ENCODE assay signal across 18 mouse cellular contexts in genomic region chr10:19953032-19953761, GRCm38 (mm10). TPM values are rescaled to one million over a fixed set of nuclear protein-coding genes. Genes with fewer than 3 reads are reported as not detected.
A peak's percentile ranks its signal among the peaks of the same experiment; 100 is the strongest.
DNase-seq lines count a peak whose midpoint lies in the region; ATAC-seq and TF ChIP-seq lines count a peak whose summit lies in the region.
"Had no signal": no experiment of that assay in that cellular context is flagged by ENCODE, and none has a peak within 500 bp of the region (broad histone marks: within the 10 kb centered on the region; RNA-seq: fewer than 3 reads in every experiment).

No protein-coding gene starts in this region.

- no peaks in the 10 kb centered on the region for H3K36me3 ChIP-seq in liver, adult 2 months (ENCODE audit: control insufficient read depth, insufficient read depth, low read length)
- no peaks in the 10 kb centered on the region for H3K36me3 ChIP-seq in liver, embryonic 12.5 days
- no peaks in the 10 kb centered on the region for H3K36me3 ChIP-seq in limb, embryonic 10.5 days
- H3K36me3 ChIP-seq: embryonic facial prominence, embryonic 12.5 days; forebrain, embryonic 15.5 days; heart, embryonic 12.5 days; hindbrain, embryonic 15.5 days had no signal

- peak; percentile 77 for DNase-seq in liver, adult 2 months (ENCODE audit: extremely low read depth, low read depth, low spot score)
- DNase-seq in B cell, adult 2 months: peak; percentile 44 to 46
- peak; percentile 86 for DNase-seq in kidney, adult 9 months
- DNase-seq in kidney, postnatal 36 days: peak; percentile 71 to 84
- no peak for DNase-seq in retina, postnatal 1 day
- DNase-seq in limb, embryonic 10.5 days (ENCODE audit: low spot score): no peak
- no peak for DNase-seq in cerebellum, postnatal 25 days
- DNase-seq: adrenal gland, postnatal 10 days; cerebellum, adult 18-20 months; heart, postnatal 36 days; lung, embryonic 14.5 days; right cerebral cortex, postnatal 14 days had no signal

- no peak overlapping the region for H3K4me3 ChIP-seq in liver, adult 2 months (ENCODE audit: insufficient read depth, low read depth, low read length)
- H3K4me3 ChIP-seq in liver, embryonic 12.5 days: no peak overlapping the region
- no peak overlapping the region for H3K4me3 ChIP-seq in limb, embryonic 10.5 days
- H3K4me3 ChIP-seq: embryonic facial prominence, embryonic 12.5 days; forebrain, embryonic 15.5 days; heart, embryonic 12.5 days; hindbrain, embryonic 15.5 days had no signal

- no peaks in the 10 kb centered on the region for H3K9me3 ChIP-seq in liver, embryonic 12.5 days (replicated peaks)
- H3K9me3 ChIP-seq in limb, embryonic 10.5 days (replicated peaks): no peaks in the 10 kb centered on the region
- H3K9me3 ChIP-seq: embryonic facial prominence, embryonic 12.5 days; forebrain, embryonic 15.5 days; heart, embryonic 12.5 days; hindbrain, embryonic 15.5 days had no signal

- H3K4me1 ChIP-seq in liver, adult 2 months (ENCODE audit: control insufficient read depth, insufficient read depth, low read length): peaks cover 33% of the 10 kb centered on the region
- peaks cover 39% of the 10 kb centered on the region for H3K4me1 ChIP-seq in liver, embryonic 12.5 days
- peaks cover 6% of the 10 kb centered on the region for H3K4me1 ChIP-seq in limb, embryonic 10.5 days
- H3K4me1 ChIP-seq: forebrain, embryonic 15.5 days; hindbrain, embryonic 15.5 days had no signal

- H3K27ac ChIP-seq in liver, adult 2 months (replicated peaks; ENCODE audit: insufficient read depth, low read depth, low read length): peak overlapping the region; percentile 75
- H3K27ac ChIP-seq in liver, embryonic 12.5 days: no peak overlapping the region
- no peak overlapping the region for H3K27ac ChIP-seq in limb, embryonic 10.5 days
- H3K27ac ChIP-seq: embryonic facial prominence, embryonic 12.5 days; forebrain, embryonic 15.5 days; hindbrain, embryonic 15.5 days had no signal

- no peak for TF ChIP-seq POLR2A in liver, adult 2 months (IDR thresholded peaks at IDR 0.05; ENCODE audit: extremely low read depth, insufficient read depth, low read length)

- H3K27me3 ChIP-seq in liver, adult 2 months (ENCODE audit: control insufficient read depth, insufficient read depth, low read length): no peaks in the 10 kb centered on the region
- no peaks in the 10 kb centered on the region for H3K27me3 ChIP-seq in liver, embryonic 12.5 days (replicated peaks)
- no peaks in the 10 kb centered on the region for H3K27me3 ChIP-seq in limb, embryonic 10.5 days (ENCODE audit: low read depth, poor library complexity, severe bottlenecking)
- H3K27me3 ChIP-seq: embryonic facial prominence, embryonic 12.5 days; forebrain, embryonic 15.5 days; hindbrain, embryonic 15.5 days had no signal

- no peak overlapping the region for H3K9ac ChIP-seq in liver, adult 2 months (ENCODE audit: low read depth, low read length)
- H3K9ac ChIP-seq in liver, embryonic 12.5 days: no peak overlapping the region
- H3K9ac ChIP-seq: embryonic facial prominence, embryonic 12.5 days; forebrain, embryonic 15.5 days; heart, embryonic 12.5 days; hindbrain, embryonic 15.5 days; lung, embryonic 14.5 days had no signal

- 57% methylated on average over 11 of the region's 11 CpGs for WGBS in liver, adult 2 months
- 73% methylated on average over 11 of the region's 11 CpGs for WGBS in liver, embryonic 12.5 days (ENCODE audit: insufficient replicate concordance)
- WGBS in limb, embryonic 10.5 days: 93% methylated on average over 11 of the region's 11 CpGs

- ATAC-seq in liver, embryonic 12.5 days: no peak
- ATAC-seq: forebrain, embryonic 15.5 days; intestine, postnatal 0 days had no signal

- H3K79me2 ChIP-seq in liver, adult 2 months (ENCODE audit: control insufficient read depth, insufficient read depth, low read length): peaks cover 20% of the 10 kb centered on the region; the same call in 1 of the 2 replicates

- no peak for TF ChIP-seq CTCF in liver, adult 2 months (IDR thresholded peaks at IDR 0.05; ENCODE audit: low read depth, low read length)

- H3K4me2 ChIP-seq in liver, embryonic 12.5 days: no peak overlapping the region
- H3K4me2 ChIP-seq: embryonic facial prominence, embryonic 12.5 days; forebrain, embryonic 15.5 days; heart, embryonic 12.5 days; hindbrain, embryonic 15.5 days; lung, embryonic 14.5 days had no signal

RNA-seq across cellular contexts. Expression of gene Map3k5, which starts 18.9 kb away (rescaled TPM):
- total RNA-seq in liver, adult 2 months (2014; rRNA removed): 25.4 and 26.4 TPM in 2 replicates
- 2.8 and 2.9 TPM in 2 replicates for polyA plus RNA-seq in liver, adult 2 months (2012; rRNA removed)
- 1.2 and 1.3 TPM in 2 replicates for polyA plus RNA-seq in liver, embryonic 12.5 days (2016; fragmentation: Nextera tagmentation; extraction: Ambion mirVana)
- 0.44 and 0.58 TPM in 2 replicates for polyA plus RNA-seq in limb, embryonic 10.5 days (2016; fragmentation: Nextera tagmentation; extraction: Ambion mirVana)

RNA-seq across cellular contexts. Expression of gene Pex7, which starts 45.7 kb away (rescaled TPM):
- 112 and 114 TPM in 2 replicates for total RNA-seq in liver, adult 2 months (2014; rRNA removed)
- polyA plus RNA-seq in liver, adult 2 months (2012; rRNA removed): 118 and 129 TPM in 2 replicates
- polyA plus RNA-seq in liver, embryonic 12.5 days (2016; fragmentation: Nextera tagmentation; extraction: Ambion mirVana): 29.7 and 30.9 TPM in 2 replicates
- 19.1 and 19.3 TPM in 2 replicates for polyA plus RNA-seq in limb, embryonic 10.5 days (2016; fragmentation: Nextera tagmentation; extraction: Ambion mirVana)

Comparison
In these comparisons a context has a peak if more than half of its experiments do, and no peak if none do; other contexts are left out.
1. DNase-seq: peak in liver, adult 2 months (single experiment), B cell, adult 2 months (2 of 2), kidney, adult 9 months (single experiment) and kidney, postnatal 36 days (2 of 2); none in retina, postnatal 1 day (single experiment), limb, embryonic 10.5 days (single experiment) and cerebellum, postnatal 25 days (0 of 2).